8 mouse cellular contexts compared by ENCODE assay signal in the genomic region with DNA sequence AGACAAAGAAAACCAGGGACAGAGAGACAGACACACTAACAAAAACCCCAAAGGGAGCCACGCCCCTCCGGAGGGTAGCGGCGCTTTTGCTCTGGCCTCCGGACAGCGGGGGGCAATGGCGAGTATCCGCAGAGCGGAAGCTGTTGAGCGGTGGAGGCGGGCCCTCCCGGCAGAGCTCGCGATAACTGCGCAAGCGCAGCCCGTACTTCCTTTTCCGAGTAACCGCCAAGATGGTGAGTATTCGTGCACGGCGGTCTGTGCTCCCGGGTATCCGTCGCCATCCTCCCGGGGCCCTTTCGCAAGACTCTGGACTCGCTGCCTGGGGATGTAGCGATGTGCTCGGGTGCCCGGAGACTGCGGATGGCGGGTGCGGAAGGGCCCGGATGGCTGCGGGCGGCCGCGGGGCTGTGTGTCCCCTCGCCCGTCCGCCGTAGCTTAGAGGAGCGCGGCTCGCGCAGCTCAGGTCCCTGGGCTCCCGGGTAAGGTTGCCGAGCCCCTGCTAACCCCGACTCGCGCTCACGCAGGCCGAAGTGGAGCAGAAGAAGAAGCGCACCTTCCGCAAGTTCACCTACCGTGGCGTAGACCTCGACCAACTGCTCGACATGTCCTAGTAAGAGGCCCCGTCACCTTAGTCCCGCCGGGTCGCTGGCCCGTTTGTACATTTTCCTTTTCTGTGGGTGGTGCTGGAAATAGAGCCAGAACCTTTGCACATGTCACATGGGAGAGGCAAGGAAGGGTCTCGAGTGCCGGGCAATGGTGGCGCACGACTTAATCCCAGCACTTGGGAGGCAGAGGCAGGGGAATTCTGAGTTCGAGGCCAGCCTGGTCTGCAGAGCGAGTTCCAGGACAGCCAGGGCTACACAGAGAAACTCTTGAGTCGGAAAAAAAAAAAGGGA. TPM values are rescaled to one million over a fixed set of nuclear protein-coding genes. Genes with fewer than 3 reads are reported as not detected.
DNase-seq lines count a peak whose midpoint lies in the region; ATAC-seq and TF ChIP-seq lines count a peak whose summit lies in the region.

A gene (plus strand): TSS at position 203 of the 896 bp plus-strand sequence.

- H3K27ac ChIP-seq in heart, embryonic 12.5 days (ENCODE audit: poor library complexity, severe bottlenecking): peak within 1 kb of the TSS; percentile 82
- H3K27ac ChIP-seq in kidney, postnatal 0 days: peak within 1 kb of the TSS; percentile 95
- peak within 1 kb of the TSS; percentile 89 for H3K27ac ChIP-seq in liver, embryonic 11.5 days (ENCODE audit: low read depth, low read length)
- peak within 1 kb of the TSS; percentile 93 for H3K27ac ChIP-seq in stomach, embryonic 14.5 days (ENCODE audit: low read length)

- H3K27me3 ChIP-seq in heart, embryonic 12.5 days (replicated peaks): peaks cover 12% of the 10 kb centered on the region
- peaks cover 4% of the 10 kb centered on the region; the same call in 1 of the 2 replicates for H3K27me3 ChIP-seq in kidney, postnatal 0 days (ENCODE audit: insufficient read depth, low read length)
- H3K27me3 ChIP-seq in liver, embryonic 11.5 days (replicated peaks; ENCODE audit: control insufficient read depth, insufficient read depth, low read length): peaks cover 2% of the 10 kb centered on the region
- no peaks in the 10 kb centered on the region for H3K27me3 ChIP-seq in stomach, embryonic 14.5 days (ENCODE audit: control insufficient read depth, insufficient read depth, low read length)

- WGBS in heart, embryonic 12.5 days: under 1% methylated on average over 65 of the region's 72 CpGs
- under 1% methylated on average over 72 of the region's 72 CpGs for WGBS in kidney, postnatal 0 days
- WGBS in liver, embryonic 11.5 days: under 1% methylated on average over 72 of the region's 72 CpGs
- under 1% methylated on average over 72 of the region's 72 CpGs for WGBS in stomach, embryonic 14.5 days

- peaks cover 34% of the 10 kb centered on the region for H3K4me1 ChIP-seq in heart, embryonic 12.5 days (replicated peaks)
- no peaks in the 10 kb centered on the region; the same call in 1 of the 2 replicates for H3K4me1 ChIP-seq in kidney, postnatal 0 days (replicated peaks; ENCODE audit: insufficient read depth, low read length)
- H3K4me1 ChIP-seq in liver, embryonic 11.5 days (replicated peaks; ENCODE audit: control insufficient read depth, insufficient read depth, low read length): peaks cover 21% of the 10 kb centered on the region
- peaks cover 13% of the 10 kb centered on the region; the same call in 1 of the 2 replicates for H3K4me1 ChIP-seq in stomach, embryonic 14.5 days (ENCODE audit: control insufficient read depth, insufficient read depth, low read length)

- H3K36me3 ChIP-seq in heart, embryonic 12.5 days: peaks cover 36% of the 10 kb centered on the region
- peaks cover 17% of the 10 kb centered on the region for H3K36me3 ChIP-seq in kidney, postnatal 0 days (ENCODE audit: insufficient read depth, low read length)
- peaks cover 21% of the 10 kb centered on the region for H3K36me3 ChIP-seq in liver, embryonic 11.5 days (ENCODE audit: control insufficient read depth, insufficient read depth, low read length)
- peaks cover 28% of the 10 kb centered on the region for H3K36me3 ChIP-seq in stomach, embryonic 14.5 days (ENCODE audit: control insufficient read depth, insufficient read depth, low read length)

- peak; percentile 96 for DNase-seq in CD4-positive helper T cell, adult 2 months (ENCODE audit: low read depth, low spot score)
- peak; percentile 90 for DNase-seq in brain, embryonic 18.5 days (ENCODE audit: low read depth, low spot score)
- DNase-seq in kidney, postnatal 0 days (ENCODE audit: low spot score): peak; percentile 99
- peak; percentile 91 for DNase-seq in liver, embryonic 11.5 days (ENCODE audit: low spot score)
- DNase-seq in naive thymus-derived CD4-positive, alpha-beta T cell, adult 2 months (ENCODE audit: low read depth): peak; percentile 98

- peak; percentile 92 for ATAC-seq in erythroid progenitor cell, adult 5-6 weeks (replicated peaks; ENCODE audit: low FRiP score, poor library complexity, severe bottlenecking)
- peak; percentile 92 for ATAC-seq in heart, embryonic 12.5 days (ENCODE audit: insufficient number of reproducible peaks, low FRiP score)
- peak; percentile 89 for ATAC-seq in kidney, postnatal 0 days (replicated peaks; ENCODE audit: low FRiP score, low read depth)
- peak; percentile 81 for ATAC-seq in liver, embryonic 11.5 days (replicated peaks; ENCODE audit: low FRiP score)
- ATAC-seq in stomach, embryonic 14.5 days (ENCODE audit: insufficient number of reproducible peaks, insufficient read depth, low FRiP score, low read depth): peak; percentile 89

- TF ChIP-seq CTCF in kidney, postnatal 0 days (IDR thresholded peaks at IDR 0.05; ENCODE audit: low read depth): peak; percentile 77

- peak within 1 kb of the TSS; percentile 92 for H3K9ac ChIP-seq in heart, embryonic 12.5 days
- H3K9ac ChIP-seq in kidney, postnatal 0 days (ENCODE audit: low read depth, low read length): peak within 1 kb of the TSS; percentile 99
- peak within 1 kb of the TSS; percentile 100 for H3K9ac ChIP-seq in liver, embryonic 11.5 days (ENCODE audit: low read depth, low read length)
- H3K9ac ChIP-seq in stomach, embryonic 14.5 days (replicated peaks; ENCODE audit: low read depth, low read length): peak within 1 kb of the TSS; percentile 98

- H3K9me3 ChIP-seq in heart, embryonic 12.5 days (replicated peaks): no peaks in the 10 kb centered on the region
- H3K9me3 ChIP-seq in kidney, postnatal 0 days (replicated peaks; ENCODE audit: low read length): no peaks in the 10 kb centered on the region
- no peaks in the 10 kb centered on the region for H3K9me3 ChIP-seq in liver, embryonic 11.5 days (ENCODE audit: control insufficient read depth, low read length)
- H3K9me3 ChIP-seq in stomach, embryonic 14.5 days (ENCODE audit: control insufficient read depth, low read depth, low read length): no peaks in the 10 kb centered on the region

- H3K4me2 ChIP-seq in heart, embryonic 12.5 days: peak within 1 kb of the TSS; percentile 99
- peak within 1 kb of the TSS; percentile 90 for H3K4me2 ChIP-seq in kidney, postnatal 0 days (ENCODE audit: low read length)
- peak within 1 kb of the TSS; percentile 83 for H3K4me2 ChIP-seq in liver, embryonic 11.5 days
- H3K4me2 ChIP-seq in stomach, embryonic 14.5 days (replicated peaks; ENCODE audit: low read depth, low read length): peak within 1 kb of the TSS; percentile 96

- peak within 1 kb of the TSS; percentile 80 for H3K4me3 ChIP-seq in heart, embryonic 12.5 days
- H3K4me3 ChIP-seq in kidney, postnatal 0 days (replicated peaks; ENCODE audit: low read depth, low read length): peak within 1 kb of the TSS; percentile 97
- peak within 1 kb of the TSS; percentile 96 for H3K4me3 ChIP-seq in liver, embryonic 11.5 days (ENCODE audit: low read depth, low read length)
- H3K4me3 ChIP-seq in stomach, embryonic 14.5 days (ENCODE audit: low read depth, low read length): peak within 1 kb of the TSS; percentile 95

RNA-seq across cellular contexts. Expression of the gene that starts here (rescaled TPM):
- total RNA-seq in erythroid progenitor cell, adult 5-6 weeks (2015; ENCODE audit: low replicate concordance): 689 and 862 TPM in 2 replicates
- total RNA-seq in erythroid progenitor cell, adult 5-6 weeks (2017; ENCODE audit: low replicate concordance): 557 and 668 TPM in 2 replicates
- polyA plus RNA-seq in heart, embryonic 12.5 days (2016; fragmentation: Nextera tagmentation; extraction: Ambion mirVana): 577 and 591 TPM in 2 replicates
- 974 and 1,069 TPM in 2 replicates for polyA plus RNA-seq in kidney, postnatal 0 days (2015; fragmentation: Nextera tagmentation; extraction: Ambion mirVana)
- polyA plus RNA-seq in liver, embryonic 11.5 days (2014; fragmentation: Nextera tagmentation; extraction: Ambion mirVana): 1,270 and 1,408 TPM in 2 replicates
- 1,120 and 1,227 TPM in 2 replicates for polyA plus RNA-seq in stomach, embryonic 14.5 days (2014; fragmentation: Nextera tagmentation; extraction: Ambion mirVana)

Comparison
In these comparisons a context has a peak if more than half of its experiments do, and no peak if none do; other contexts are left out.
1. Peak in every context shown above with its lines: DNase-seq, ATAC-seq, H3K4me3 ChIP-seq and H3K27ac ChIP-seq.